Mouse (Mus musculus) ES-E14 (cell line): ENCODE measurements around the gene Reps1. TPM values are rescaled to one million over a fixed set of nuclear protein-coding genes. Genes with fewer than 3 reads are reported as not detected.

ENCODE experiments used
- DNase-seq: peaks from one replicate; pipeline ENCODE4 v3.0.0-alpha.2; 2013; ENCODE audit warnings: low read depth, low spot score
- H3K27ac ChIP-seq: 2 replicates; pipeline ENCODE4 v1.5.1; 2012; ENCODE audit warnings: low read depth, mild to moderate bottlenecking, low read length, moderate library complexity, mixed read lengths; ENCODE audit not compliant: poor library complexity, insufficient read depth, severe bottlenecking
- H3K36me3 ChIP-seq: 2 replicates; pipeline ENCODE4 v1.6.1; 2012; ENCODE audit warnings: mild to moderate bottlenecking, low read length, moderate library complexity, mixed read lengths; ENCODE audit not compliant: control insufficient read depth, poor library complexity, insufficient read depth, severe bottlenecking
- H3K4me1 ChIP-seq, 2 experiments: fragments of 150-350 bp in 1 of 2; sonication (generic) in 1 of 2; 2 replicates each; pipeline ENCODE4 v1.6.1; 2012; ENCODE audit warnings: low read length in 2 of 2, mild to moderate bottlenecking in 1 of 2, mixed read lengths in 1 of 2; ENCODE audit not compliant: control insufficient read depth in 2 of 2, insufficient read depth in 2 of 2, poor library complexity in 1 of 2
- H3K4me3 ChIP-seq, 2 experiments: fragments of 150-350 bp in 1 of 2; sonication (generic) in 1 of 2; 2 replicates each; pipeline ENCODE4 v1.5.1; 2012; ENCODE audit warnings: low read length in 2 of 2, low read depth in 1 of 2, mild to moderate bottlenecking in 1 of 2, mixed read lengths in 1 of 2; ENCODE audit not compliant: insufficient read depth in 1 of 2, poor library complexity in 1 of 2, severe bottlenecking in 1 of 2
- H3K9ac ChIP-seq: 2 replicates; pipeline ENCODE4 v1.6.1; 2012; ENCODE audit warnings: low read depth, mild to moderate bottlenecking, low read length, mixed read lengths; ENCODE audit not compliant: poor library complexity, insufficient read depth, severe bottlenecking
- H3K9me3 ChIP-seq: fragments of 150-350 bp; sonication (generic); 2 replicates; pipeline ENCODE4 v1.6.1; 2012; ENCODE audit warnings: low read depth, mild to moderate bottlenecking, low read length; ENCODE audit not compliant: control insufficient read depth, insufficient read depth
- CHD2 ChIP-seq: IDR thresholded peaks from 2 replicates; pipeline ENCODE4 v1.6.1; 2014; ENCODE audit warnings: mild to moderate bottlenecking, low read depth, low read length, inconsistent platforms
- HCFC1 ChIP-seq: IDR thresholded peaks from 2 replicates; pipeline ENCODE4 v1.6.1; 2012; ENCODE audit warnings: low read length, inconsistent platforms, borderline replicate concordance; ENCODE audit not compliant: insufficient read depth
- MAFK ChIP-seq: IDR thresholded peaks from 2 replicates; pipeline ENCODE4 v1.6.1; 2014; ENCODE audit warnings: mild to moderate bottlenecking, low read depth, low read length, inconsistent platforms; ENCODE audit not compliant: insufficient read depth
- ZC3H11A ChIP-seq: IDR thresholded peaks from 2 replicates; pipeline ENCODE4 v1.6.1; 2012; ENCODE audit warnings: low read depth, mild to moderate bottlenecking, inconsistent platforms, low read length, borderline replicate concordance
- ZNF384 ChIP-seq: IDR thresholded peaks from 2 replicates; pipeline ENCODE4 v1.6.1; 2012; ENCODE audit warnings: low read depth, low read length, inconsistent platforms
- in situ Hi-C, 2 experiments: fragments of 600-800 bp; cut with MboI; formaldehyde crosslinking; loops; one replicate each; pipeline ENCODE4 v1.15.1; 2025; ENCODE audit warnings: low sequenced_read_pairs in 2 of 2, inconsistent platforms in 1 of 2; ENCODE audit not compliant: unreplicated experiment in 2 of 2
- total RNA-seq: library from RNA; depleted of rRNA; stranded (reverse); fragments of 300-350 nt; gene quantifications from 2 replicates; pipeline ENCODE4 v1.2.3, GENCODE M21; 2012

Reps1 gene
- total RNA-seq, 1 experiment: 39.5 TPM

- no peak overlapping the region for H3K4me3 ChIP-seq
- peaks cover 0 to 4% of the 10 kb centered on the region in 2 experiments; a peak in 1 of 4 replicates for H3K4me1 ChIP-seq
- H3K27ac ChIP-seq: no peak overlapping the region
- TF ChIP-seq MAFK (no peak), ZC3H11A (no peak), ZNF384 (no peak), HCFC1 (no peak), CHD2 (no peak)
- no peaks in the 10 kb centered on the region for H3K9me3 ChIP-seq
- no peak for DNase-seq
- H3K36me3 ChIP-seq: no peaks in the 10 kb centered on the region
- no peak overlapping the region for H3K9ac ChIP-seq
- in situ Hi-C loops: no loop called here
Measured at GRCm38 (mm10) chr10:18070616-18071015, 15.0 kb downstream of the Reps1 start.

GRCm38 (mm10) chr10:18072871-18073270 lies 17.2 kb downstream of the Reps1 start:
- H3K9ac ChIP-seq: no peak overlapping the region
- no peaks in the 10 kb centered on the region for H3K36me3 ChIP-seq
- H3K4me3 ChIP-seq: no peak overlapping the region
- TF ChIP-seq ZNF384: no peak
- TF ChIP-seq MAFK: no peak
- no peak overlapping the region for H3K27ac ChIP-seq
- H3K4me1 ChIP-seq: peaks cover 0 to under 1% of the 10 kb centered on the region in 2 experiments; a peak in 1 of 4 replicates
- DNase-seq: no peak
- in situ Hi-C loops: no loop called here
- H3K9me3 ChIP-seq: no peaks in the 10 kb centered on the region

GRCm38 (mm10) chr10:18074383-18075075 lies 18.9 kb downstream of the Reps1 start:
- in situ Hi-C loops: no loop called here
- H3K4me1 ChIP-seq: no peaks in the 10 kb centered on the region; a peak in 1 of 4 replicates
- no peak for TF ChIP-seq CHD2
- TF ChIP-seq ZC3H11A: no peak
- no peak for TF ChIP-seq ZNF384
- no peak for TF ChIP-seq MAFK
- no peak for TF ChIP-seq HCFC1
- H3K4me3 ChIP-seq: no peak overlapping the region
- no peaks in the 10 kb centered on the region for H3K36me3 ChIP-seq
- DNase-seq: no peak
- H3K9ac ChIP-seq: no peak overlapping the region
- no peaks in the 10 kb centered on the region for H3K9me3 ChIP-seq
- no peak overlapping the region for H3K27ac ChIP-seq

- no peak for DNase-seq
- H3K9ac ChIP-seq: no peak overlapping the region
- no peaks in the 10 kb centered on the region for H3K9me3 ChIP-seq
- no peaks in the 10 kb centered on the region for H3K36me3 ChIP-seq
- no peak overlapping the region for H3K27ac ChIP-seq
- TF ChIP-seq CHD2 (no peak), HCFC1 (no peak), MAFK (no peak), ZNF384 (no peak), ZC3H11A (no peak)
- H3K4me3 ChIP-seq: no peak overlapping the region
- no peaks in the 10 kb centered on the region; a peak in 1 of 4 replicates for H3K4me1 ChIP-seq
- in situ Hi-C loops: no loop called here
Measured at GRCm38 (mm10) chr10:18075845-18076244, 20.2 kb downstream of the Reps1 start.

GRCm38 (mm10) chr10:18081536-18081935 lies 25.9 kb downstream of the Reps1 start:
- TF ChIP-seq MAFK (no peak), ZC3H11A (no peak), ZNF384 (no peak), CHD2 (no peak), HCFC1 (no peak)
- Histone ChIP-seq H3K27ac (no peak overlapping the region), H3K36me3 (no peaks in the 10 kb centered on the region; the same call in 1 of the 2 replicates), H3K9ac (no peak overlapping the region), H3K4me1 (no peaks in the 10 kb centered on the region), H3K9me3 (peaks cover 6% of the 10 kb centered on the region), H3K4me3 (no peak overlapping the region)
- DNase-seq: no peak
- in situ Hi-C loops: no loop called here
